Mouse (Mus musculus) embryonic facial prominence, embryonic 14.5 days (tissue): Measurements from ENCODE around the gene Snph. TPM values are rescaled to one million over a fixed set of nuclear protein-coding genes. Genes with fewer than 3 reads are reported as not detected.

Experiments
- ATAC-seq: fragments of 200-750 bp; cut with Nextera tagmentation; 2 replicates; pipeline ENCODE4 v1.8.0; 2017; ENCODE audit warnings: low read depth, moderate number of reproducible peaks, moderate TSS enrichment
- DNase-seq: peaks from one replicate; pipeline ENCODE4 v3.0.0-alpha.2; 2015; ENCODE audit warnings: low spot score
- H3K27ac ChIP-seq: fragments of 300-500 bp; sonication (generic); replicated peaks from 2 replicates; pipeline ENCODE4 v1.5.1; 2014; ENCODE audit warnings: low read depth, mild to moderate bottlenecking, low read length, moderate library complexity
- H3K27me3 ChIP-seq: fragments of 300-500 bp; sonication (generic); replicated peaks from 2 replicates; pipeline ENCODE4 v1.6.1; 2014; ENCODE audit warnings: low read length; ENCODE audit not compliant: control insufficient read depth, insufficient read depth
- H3K36me3 ChIP-seq: fragments of 300-500 bp; sonication (generic); 2 replicates; pipeline ENCODE4 v1.6.1; 2014; ENCODE audit warnings: low read length, mixed read lengths; ENCODE audit not compliant: control insufficient read depth, insufficient read depth
- H3K4me1 ChIP-seq: fragments of 300-500 bp; sonication (generic); 2 replicates; pipeline ENCODE4 v1.6.1; 2014; ENCODE audit warnings: antibody characterized with exemption, low read length; ENCODE audit not compliant: control insufficient read depth, insufficient read depth
- H3K4me2 ChIP-seq: fragments of 300-500 bp; sonication (generic); 2 replicates; pipeline ENCODE4 v1.6.1; 2014; ENCODE audit warnings: low read depth, mild to moderate bottlenecking, low read length, moderate library complexity, mixed read lengths
- H3K4me3 ChIP-seq: fragments of 300-500 bp; sonication (generic); 2 replicates; pipeline ENCODE4 v1.5.1; 2014; ENCODE audit warnings: low read depth, mild to moderate bottlenecking, low read length
- H3K9ac ChIP-seq: fragments of 300-500 bp; sonication (generic); 2 replicates; pipeline ENCODE4 v1.6.1; 2014; ENCODE audit warnings: low read depth, mild to moderate bottlenecking, low read length, moderate library complexity, mixed read lengths
- H3K9me3 ChIP-seq: fragments of 300-500 bp; sonication (generic); 2 replicates; pipeline ENCODE4 v1.6.1; 2016; ENCODE audit warnings: low read length; ENCODE audit not compliant: control insufficient read depth
- WGBS: fragments of 180-500 bp; shearing (Covaris S2); extraction: QIAGEN DNeasy Blood & Tissue Kit; methylation state at CpG from one replicate; pipeline ENCODE4 v1.1.7; 2014; 5-methylcytosine and 5-hydroxymethylcytosine counted together
- polyA plus RNA-seq: library from polyadenylated mRNA; unstranded; fragments of >200 nt; fragmentation: Nextera tagmentation; extraction: Ambion mirVana; gene quantifications from 2 replicates; pipeline ENCODE4 v1.2.1, GENCODE M21; 2014

Gene Snph
- polyA plus RNA-seq, 1 experiment from 2014 or later: 2.5 TPM

DNA sequence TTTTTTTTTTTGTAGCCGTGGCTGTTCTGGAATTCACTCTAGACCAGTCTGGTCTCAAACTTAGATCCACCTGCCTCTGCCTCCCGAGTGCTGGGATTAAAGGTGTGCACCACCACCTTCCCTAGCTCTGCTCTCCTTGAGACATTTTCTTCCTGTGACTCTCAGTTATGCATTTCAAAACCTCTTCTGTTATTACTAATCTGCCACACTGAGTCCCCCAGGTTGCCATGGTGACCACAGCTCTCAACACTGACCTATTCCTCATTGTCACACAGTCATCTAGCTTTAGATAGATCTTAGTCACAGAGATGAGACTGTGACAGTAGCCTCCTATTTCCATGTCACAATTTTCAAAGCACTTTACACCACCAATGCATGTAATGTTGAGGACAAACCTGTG is 62.9 kb downstream of the Snph start:
- no peak for ATAC-seq
- WGBS: 76% methylated on average over 2 of the region's 2 CpGs
- H3K4me2 ChIP-seq: no peak overlapping the region

DNA sequence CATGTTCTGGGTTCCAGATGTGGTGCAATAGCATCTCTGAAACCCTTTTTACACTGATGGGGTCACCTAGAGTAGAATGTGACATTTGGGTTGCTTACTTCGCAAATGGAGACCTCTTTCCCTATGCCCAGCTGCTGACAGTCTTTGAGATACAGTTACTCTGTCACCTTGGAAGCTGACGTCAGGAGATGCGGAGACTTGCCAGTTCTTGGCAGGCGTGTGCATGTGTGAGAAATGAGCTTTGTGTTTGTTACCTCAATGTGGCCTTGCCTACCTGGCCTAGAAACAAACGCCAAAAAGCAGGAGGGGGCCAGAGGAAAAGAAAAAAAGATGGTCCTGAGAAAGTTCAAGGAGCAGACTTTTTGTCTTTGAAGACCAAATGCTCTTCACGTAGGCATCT is 65.5 kb downstream of the Snph start:
- Histone ChIP-seq H3K36me3 (peaks cover 23% of the 10 kb centered on the region), H3K9me3 (no peaks in the 10 kb centered on the region), H3K4me2 (no peak overlapping the region), H3K4me1 (no peaks in the 10 kb centered on the region), H3K4me3 (no peak overlapping the region), H3K27me3 (no peaks in the 10 kb centered on the region), H3K27ac (no peak overlapping the region), H3K9ac (no peak overlapping the region)
- WGBS: 72% methylated on average over 6 of the region's 6 CpGs
- ATAC-seq: no peak
- no peak for DNase-seq

More for the DNA sequence above, 62.9 kb downstream of the Snph start:
- no peak overlapping the region for H3K27ac ChIP-seq
- no peak overlapping the region for H3K4me3 ChIP-seq
- no peak overlapping the region for H3K9ac ChIP-seq
- peaks cover 2% of the 10 kb centered on the region; the same call in 1 of the 2 replicates for H3K36me3 ChIP-seq
- no peak for DNase-seq
- no peaks in the 10 kb centered on the region for H3K27me3 ChIP-seq
- no peaks in the 10 kb centered on the region for H3K9me3 ChIP-seq
- no peaks in the 10 kb centered on the region for H3K4me1 ChIP-seq

DNA sequence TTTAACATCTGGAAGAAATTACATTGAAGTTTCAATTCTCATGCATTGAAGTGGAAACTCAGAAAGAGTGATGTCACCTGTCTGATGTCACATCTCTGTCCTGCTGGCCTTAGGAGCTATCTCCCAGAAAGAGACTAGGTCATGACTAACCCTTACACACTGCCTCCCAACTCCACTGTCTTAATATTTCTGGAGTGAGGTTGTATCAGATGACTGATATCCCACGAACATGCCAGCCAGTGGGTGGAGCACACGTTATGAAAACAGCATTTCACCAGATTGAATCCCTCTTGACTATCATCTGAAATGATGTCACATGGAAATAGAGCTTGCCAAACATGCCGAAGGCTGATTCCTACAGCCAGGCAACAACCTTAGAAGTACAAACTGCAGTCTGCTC is 67.4 kb downstream of the Snph start:
- H3K9ac ChIP-seq: no peak overlapping the region
- H3K36me3 ChIP-seq: peaks cover 42% of the 10 kb centered on the region
- DNase-seq (no peak), ATAC-seq (no peak)
- H3K4me3 ChIP-seq: no peak overlapping the region
- WGBS: 51% methylated on average over 3 of the region's 3 CpGs
- H3K27ac ChIP-seq: no peak overlapping the region
- H3K4me1 ChIP-seq: no peaks in the 10 kb centered on the region
- H3K9me3 ChIP-seq: no peaks in the 10 kb centered on the region
- no peaks in the 10 kb centered on the region for H3K27me3 ChIP-seq
- H3K4me2 ChIP-seq: no peak overlapping the region

DNA sequence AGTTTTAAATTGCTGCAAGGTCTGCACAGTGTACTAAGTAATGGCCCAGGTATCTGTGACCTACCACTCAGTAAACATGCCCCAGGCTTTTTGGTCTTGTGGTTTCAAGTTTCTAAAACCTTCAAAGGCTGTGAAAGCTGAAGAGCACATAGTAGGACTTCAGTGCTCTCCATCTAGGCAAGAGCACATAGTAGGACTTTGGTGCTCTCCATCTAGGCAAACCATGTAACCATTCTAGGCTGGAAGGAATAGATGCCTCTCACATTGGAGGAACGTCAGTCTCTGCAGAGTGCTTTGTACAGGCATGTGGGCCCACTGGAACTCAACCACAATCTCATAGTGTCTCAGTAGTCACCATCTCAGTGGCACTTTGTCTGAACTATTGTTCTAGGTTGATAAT is 68.4 kb downstream of the Snph start:
- 89% methylated on average over 1 of the region's 1 CpGs for WGBS
- no peak overlapping the region for H3K27ac ChIP-seq
- no peak overlapping the region for H3K4me3 ChIP-seq
- no peak overlapping the region for H3K4me2 ChIP-seq
- H3K27me3 ChIP-seq: no peaks in the 10 kb centered on the region
- H3K9ac ChIP-seq: no peak overlapping the region
- ATAC-seq (no peak), DNase-seq (no peak)
- H3K36me3 ChIP-seq: peaks cover 51% of the 10 kb centered on the region
- no peaks in the 10 kb centered on the region for H3K9me3 ChIP-seq
- H3K4me1 ChIP-seq: no peaks in the 10 kb centered on the region

DNA sequence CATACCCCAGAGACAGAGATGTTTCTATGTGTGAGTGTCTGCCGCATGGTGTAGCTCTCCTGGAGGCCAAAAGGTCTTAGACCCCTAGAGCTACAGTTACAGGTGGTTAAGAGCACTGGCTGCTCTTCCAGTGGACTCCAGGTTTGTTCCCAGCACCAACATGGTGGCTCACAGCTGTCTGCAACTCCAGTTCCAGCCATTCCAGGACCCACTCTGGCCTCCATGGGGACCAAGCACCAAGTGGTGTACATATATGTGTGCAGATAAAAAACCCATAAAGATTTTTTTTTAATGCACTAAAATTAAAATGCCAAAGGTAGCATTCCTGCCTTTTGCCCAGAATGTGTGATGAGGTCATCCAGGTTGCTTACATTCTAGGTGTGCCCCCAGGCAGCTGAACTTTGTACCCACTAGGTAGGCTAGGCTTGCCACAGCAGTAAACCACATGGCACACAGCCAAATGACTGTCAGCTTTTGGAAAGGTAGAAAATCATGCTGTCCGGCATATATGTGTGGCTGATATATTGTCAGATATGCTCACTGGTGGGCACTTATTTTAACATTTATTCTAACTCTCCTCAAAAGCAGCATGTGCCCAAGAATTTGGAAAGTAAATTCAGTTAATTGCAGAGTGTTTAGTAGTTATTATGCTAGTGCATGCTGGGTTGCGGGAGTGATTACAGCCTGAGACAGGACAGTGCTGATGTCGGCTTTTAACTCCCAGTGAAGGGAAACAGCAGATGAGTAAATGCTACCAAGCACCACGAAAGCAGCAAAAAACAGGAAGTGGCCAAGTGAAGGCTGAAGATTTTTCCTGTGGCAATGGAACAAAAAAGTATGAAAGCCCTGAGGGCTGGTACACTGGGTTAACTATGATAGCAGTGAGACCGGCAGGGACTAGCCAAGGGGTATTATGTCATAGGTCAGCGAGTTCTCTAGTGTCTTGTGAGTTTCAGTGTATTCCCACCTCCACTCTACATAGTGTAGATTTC is 69.2 kb downstream of the Snph start:
- no peaks in the 10 kb centered on the region for H3K9me3 ChIP-seq
- ATAC-seq: 0 out of 2 replicates have a peak, but pooled peaks have one; percentile 45
- no peaks in the 10 kb centered on the region for H3K4me1 ChIP-seq
- H3K4me3 ChIP-seq: no peak overlapping the region
- no peaks in the 10 kb centered on the region for H3K27me3 ChIP-seq
- DNase-seq: no peak
- peaks cover 59% of the 10 kb centered on the region for H3K36me3 ChIP-seq
- no peak overlapping the region for H3K9ac ChIP-seq
- H3K27ac ChIP-seq: no peak overlapping the region
- WGBS: 82% methylated on average over 7 of the region's 7 CpGs
- H3K4me2 ChIP-seq: no peak overlapping the region

DNA sequence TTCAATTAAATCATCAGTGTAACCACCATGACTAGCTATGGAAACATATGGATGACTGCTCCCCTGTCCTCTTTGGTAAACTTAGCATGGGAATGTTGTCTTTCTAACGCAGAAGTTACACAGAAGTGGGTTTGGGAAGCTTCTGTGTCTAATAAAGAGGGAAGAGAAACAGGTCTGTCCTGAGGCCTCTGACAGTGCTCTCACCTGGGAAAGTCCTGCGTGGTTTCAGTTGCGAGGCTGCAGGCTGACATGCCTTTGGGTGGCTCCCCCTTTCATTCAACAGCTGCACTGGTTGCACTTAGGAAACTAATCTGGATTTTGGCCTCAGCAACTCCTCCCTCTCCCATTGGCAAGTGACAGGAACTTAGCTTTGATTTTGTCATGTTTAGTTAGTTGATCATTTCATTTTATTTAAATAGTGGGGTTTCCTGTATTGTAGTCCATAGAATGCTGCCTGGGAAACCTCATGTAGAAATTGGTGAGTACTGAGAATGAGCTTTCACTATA is 82.7 kb downstream of the Snph start:
- no peak overlapping the region for H3K9ac ChIP-seq
- no peak overlapping the region for H3K27ac ChIP-seq
- peaks cover 9% of the 10 kb centered on the region; the same call in 1 of the 2 replicates for H3K4me1 ChIP-seq
- WGBS: 85% methylated on average over 3 of the region's 3 CpGs
- ATAC-seq (no peak), DNase-seq (no peak)
- H3K4me3 ChIP-seq: no peak overlapping the region
- H3K36me3 ChIP-seq: peaks cover 90% of the 10 kb centered on the region
- H3K27me3 ChIP-seq: no peaks in the 10 kb centered on the region
- no peaks in the 10 kb centered on the region for H3K9me3 ChIP-seq
- no peak overlapping the region for H3K4me2 ChIP-seq

DNA sequence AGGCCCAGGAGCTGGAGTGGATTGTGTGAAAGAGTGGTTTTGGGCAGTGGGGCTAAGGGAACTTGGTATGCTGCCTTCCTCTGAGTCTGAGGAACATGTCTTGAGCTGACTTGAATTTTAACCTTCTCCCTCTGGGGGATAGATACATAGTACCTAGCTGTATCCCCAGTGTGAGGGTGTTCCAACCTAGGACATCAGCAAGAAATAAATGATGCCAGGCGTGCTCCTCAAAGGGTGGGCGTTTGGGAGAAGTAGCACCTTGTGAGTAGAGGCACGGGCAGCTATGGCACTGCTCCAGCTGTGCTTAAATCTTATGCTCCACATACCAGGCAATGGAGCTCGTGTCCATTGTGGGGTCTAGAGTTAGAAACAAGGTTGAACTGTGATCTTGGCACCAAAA is 85.8 kb downstream of the Snph start:
- peaks cover 71% of the 10 kb centered on the region for H3K36me3 ChIP-seq

DNA sequence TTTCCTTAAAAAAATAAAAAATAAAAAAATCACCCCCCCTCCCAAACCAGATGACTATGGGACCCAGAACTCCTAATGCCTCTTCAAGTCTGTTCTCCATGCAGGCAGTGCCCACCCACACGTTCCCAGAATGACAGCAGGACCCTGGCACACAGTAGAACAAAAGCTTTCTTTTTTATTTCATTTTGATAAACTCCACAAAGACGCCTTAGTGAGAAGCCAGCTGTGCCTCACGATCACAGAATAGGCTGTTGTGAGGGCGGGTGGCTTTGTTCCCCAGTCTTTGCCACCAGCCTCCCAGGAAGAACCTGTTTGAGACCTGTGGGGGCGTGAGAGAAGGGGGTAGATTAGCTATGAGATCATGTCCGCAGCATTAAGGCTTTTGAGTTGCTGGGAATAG is 87.7 kb downstream of the Snph start:
- Histone ChIP-seq H3K27me3 (no peaks in the 10 kb centered on the region), H3K4me1 (peaks cover 26% of the 10 kb centered on the region), H3K27ac (no peak overlapping the region), H3K9ac (peak overlapping the region; percentile 30; the same call in 1 of the 2 replicates), H3K9me3 (no peaks in the 10 kb centered on the region), H3K4me3 (no peak overlapping the region), H3K4me2 (peak overlapping the region; percentile 77; the same call in 1 of the 2 replicates), H3K36me3 (peaks cover 52% of the 10 kb centered on the region)
- ATAC-seq: no peak
- WGBS: 65% methylated on average over 6 of the region's 6 CpGs
- DNase-seq: no peak

More for the DNA sequence above, 85.8 kb downstream of the Snph start:
- Histone ChIP-seq H3K4me1 (peaks cover 24% of the 10 kb centered on the region), H3K9ac (no peak overlapping the region), H3K27ac (no peak overlapping the region), H3K4me3 (no peak overlapping the region), H3K4me2 (no peak overlapping the region), H3K9me3 (no peaks in the 10 kb centered on the region), H3K27me3 (no peaks in the 10 kb centered on the region)
- whole genome bisulfite sequencing: 90% methylated on average over 4 of the region's 4 CpGs
- ATAC-seq (no peak), DNase-seq (no peak)
